ENCODE assay signal across 8 mouse cellular contexts in the genomic region with DNA sequence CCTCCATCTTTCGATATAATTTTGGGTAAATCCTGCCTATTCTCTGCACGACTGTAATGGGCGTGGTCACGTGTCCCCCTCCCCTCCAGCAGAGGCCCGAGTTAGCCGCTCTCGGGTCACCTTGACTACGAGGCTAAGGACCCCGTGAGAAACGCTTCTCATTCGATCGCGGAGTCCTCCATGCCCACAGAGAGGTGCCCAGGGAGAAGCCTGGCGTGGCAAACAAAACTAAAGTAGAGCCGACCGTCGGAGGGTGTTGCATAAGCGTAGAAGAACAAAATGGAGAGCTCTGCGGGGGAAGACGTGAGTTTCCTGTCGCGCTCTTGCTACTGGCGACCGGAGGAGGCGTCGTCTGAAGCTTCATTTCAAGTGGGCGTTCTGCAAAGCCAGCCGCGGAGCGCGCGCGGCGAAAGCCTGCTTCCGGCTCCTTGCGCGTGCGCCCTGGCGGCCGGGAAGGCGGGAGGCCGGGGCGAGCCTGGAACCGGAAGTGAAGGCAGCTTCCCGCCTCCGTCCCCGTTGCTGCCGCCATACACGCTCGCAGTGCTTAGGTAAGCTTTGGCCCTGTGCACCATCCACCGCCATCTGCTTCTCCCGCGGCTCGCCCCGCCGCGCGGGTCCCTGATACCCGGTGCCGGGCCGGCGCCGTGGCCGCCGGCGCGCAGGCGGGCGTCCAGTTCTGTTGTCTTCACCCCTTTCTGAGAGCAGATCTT. TPM values are rescaled to one million over a fixed set of nuclear protein-coding genes. Genes with fewer than 3 reads are reported as not detected.
A peak's percentile ranks its signal among the peaks of the same experiment; 100 is the strongest.
DNase-seq lines count a peak whose midpoint lies in the region; ATAC-seq and TF ChIP-seq lines count a peak whose summit lies in the region.

Ddx39b (plus strand) TSS at position 442 of the 710 bp plus-strand sequence.

- ATAC-seq in embryonic facial prominence, embryonic 13.5 days (ENCODE audit: insufficient number of reproducible peaks, insufficient read depth, low FRiP score, low TSS enrichment, low read depth) = peak; percentile 90
- ATAC-seq in limb, embryonic 12.5 days (ENCODE audit: insufficient number of reproducible peaks, insufficient read depth, low FRiP score, low TSS enrichment, low read depth) = peak; percentile 93
- ATAC-seq in midbrain, embryonic 15.5 days (replicated peaks) = peak; percentile 90

- no peaks in the 10 kb centered on the region for H3K9me3 ChIP-seq in embryonic facial prominence, embryonic 13.5 days
- H3K9me3 ChIP-seq in limb, embryonic 12.5 days = no peaks in the 10 kb centered on the region
- no peaks in the 10 kb centered on the region for H3K9me3 ChIP-seq in midbrain, embryonic 15.5 days

- peak within 1 kb of the TSS; percentile 100 for H3K9ac ChIP-seq in embryonic facial prominence, embryonic 13.5 days
- peak within 1 kb of the TSS; percentile 100 for H3K9ac ChIP-seq in limb, embryonic 12.5 days (replicated peaks)
- peak within 1 kb of the TSS; percentile 98 for H3K9ac ChIP-seq in midbrain, embryonic 15.5 days

- peaks cover 44% of the 10 kb centered on the region for H3K4me1 ChIP-seq in embryonic facial prominence, embryonic 13.5 days
- peaks cover 17% of the 10 kb centered on the region; the same call in 1 of the 2 replicates for H3K4me1 ChIP-seq in kidney, adult 2 months (ENCODE audit: control insufficient read depth, insufficient read depth, low read length)
- peaks cover 41% of the 10 kb centered on the region for H3K4me1 ChIP-seq in limb, embryonic 12.5 days (replicated peaks)
- peaks cover 48% of the 10 kb centered on the region for H3K4me1 ChIP-seq in midbrain, embryonic 15.5 days
- H3K4me1 ChIP-seq in spleen, adult 2 months (ENCODE audit: control insufficient read depth, insufficient read depth, insufficient read length) = peaks cover 7% of the 10 kb centered on the region; the same call in 1 of the 2 replicates

- H3K27ac ChIP-seq in embryonic facial prominence, embryonic 13.5 days = peak within 1 kb of the TSS; percentile 99
- peak within 1 kb of the TSS; percentile 100 for H3K27ac ChIP-seq in kidney, adult 2 months (ENCODE audit: insufficient read depth, low read depth, low read length)
- peak within 1 kb of the TSS; percentile 99 for H3K27ac ChIP-seq in limb, embryonic 12.5 days
- H3K27ac ChIP-seq in midbrain, embryonic 15.5 days = peak within 1 kb of the TSS; percentile 99
- H3K27ac ChIP-seq in spleen, adult 2 months (ENCODE audit: insufficient read depth, low read length) = peak within 1 kb of the TSS; percentile 100

- TF ChIP-seq CTCF in kidney, adult 2 months (conservative IDR thresholded peaks at IDR 0.05; ENCODE audit: insufficient read depth, insufficient read length, low read depth, low read length) = no peak
- TF ChIP-seq CTCF in spleen, adult 2 months (IDR thresholded peaks at IDR 0.05; ENCODE audit: extremely low read depth, insufficient read depth, insufficient read length, insufficient replicate concordance) = no peak

- H3K4me2 ChIP-seq in embryonic facial prominence, embryonic 13.5 days = peak within 1 kb of the TSS; percentile 94
- peak within 1 kb of the TSS; percentile 97 for H3K4me2 ChIP-seq in limb, embryonic 12.5 days
- peak within 1 kb of the TSS; percentile 82 for H3K4me2 ChIP-seq in midbrain, embryonic 15.5 days

- under 1% methylated on average over 69 of the region's 69 CpGs for WGBS in embryonic facial prominence, embryonic 13.5 days
- WGBS in kidney, adult 2 months = under 1% methylated on average over 69 of the region's 69 CpGs
- WGBS in limb, embryonic 12.5 days = 0% methylated on average over 69 of the region's 69 CpGs
- WGBS in midbrain, embryonic 15.5 days = 0% methylated on average over 69 of the region's 69 CpGs
- WGBS in spleen, adult 2 months = under 1% methylated on average over 69 of the region's 69 CpGs

- DNase-seq in 3134 (ENCODE audit: extremely low read depth, insufficient read length, low spot score) = peak; percentile 98
- peak; percentile 97 to 98 for DNase-seq in adrenal gland, postnatal 36 days
- peak; percentile 95 to 98 for DNase-seq in heart, adult 18-20 months
- DNase-seq in kidney, adult 2 months = peak; percentile 97
- peak; percentile 94 to 95 for DNase-seq in spleen, adult 2 months (ENCODE audit: low read depth in 1 of 2, low spot score in 2 of 2)

- TF ChIP-seq POLR2A in kidney, adult 2 months (IDR thresholded peaks at IDR 0.05; ENCODE audit: low read depth, low read length) = peak; percentile 85
- TF ChIP-seq POLR2A in spleen, adult 2 months (IDR thresholded peaks at IDR 0.05; ENCODE audit: low read depth, low read length) = peak; percentile 85

- H3K36me3 ChIP-seq in embryonic facial prominence, embryonic 13.5 days = peaks cover 40% of the 10 kb centered on the region
- peaks cover 5% of the 10 kb centered on the region for H3K36me3 ChIP-seq in kidney, adult 2 months (ENCODE audit: control insufficient read depth, insufficient read depth, low read length)
- H3K36me3 ChIP-seq in limb, embryonic 12.5 days = peaks cover 38% of the 10 kb centered on the region
- H3K36me3 ChIP-seq in midbrain, embryonic 15.5 days (replicated peaks) = peaks cover 23% of the 10 kb centered on the region
- peaks cover 22% of the 10 kb centered on the region for H3K36me3 ChIP-seq in spleen, adult 2 months (ENCODE audit: control insufficient read depth, insufficient read depth, low read length)

- no peaks in the 10 kb centered on the region for H3K27me3 ChIP-seq in embryonic facial prominence, embryonic 13.5 days
- H3K27me3 ChIP-seq in kidney, adult 2 months (replicated peaks; ENCODE audit: control insufficient read depth, insufficient read depth, low read length) = no peaks in the 10 kb centered on the region
- H3K27me3 ChIP-seq in limb, embryonic 12.5 days = no peaks in the 10 kb centered on the region
- H3K27me3 ChIP-seq in midbrain, embryonic 15.5 days (replicated peaks) = no peaks in the 10 kb centered on the region
- no peaks in the 10 kb centered on the region for H3K27me3 ChIP-seq in spleen, adult 2 months (ENCODE audit: control insufficient read depth, insufficient read depth, low read length)

- peak within 1 kb of the TSS; percentile 95 for H3K4me3 ChIP-seq in embryonic facial prominence, embryonic 13.5 days
- H3K4me3 ChIP-seq in kidney, adult 2 months (ENCODE audit: insufficient read depth, low read depth, low read length) = peak within 1 kb of the TSS; percentile 61
- H3K4me3 ChIP-seq in limb, embryonic 12.5 days (replicated peaks) = peak within 1 kb of the TSS; percentile 96
- peak within 1 kb of the TSS; percentile 98 for H3K4me3 ChIP-seq in midbrain, embryonic 15.5 days
- peak within 1 kb of the TSS; percentile 87 for H3K4me3 ChIP-seq in spleen, adult 2 months (ENCODE audit: extremely low read depth, insufficient read depth, insufficient read length)

RNA-seq across cellular contexts. Expression of gene Ddx39b, which starts in this region (rescaled TPM):
- 100 to 1,000 TPM; 199 to 225 TPM for total RNA-seq in adrenal gland, postnatal 36 days (2021)
- 498 and 543 TPM in 2 replicates for polyA plus RNA-seq in embryonic facial prominence, embryonic 13.5 days (2015; fragmentation: Nextera tagmentation; extraction: Ambion mirVana)
- total RNA-seq in heart, adult 18-20 months (2021) = 10 to 100 TPM; 77.3 to 83.1 TPM
- 203 and 206 TPM in 2 replicates for polyA plus RNA-seq in kidney, adult 2 months (2012; rRNA removed)
- polyA plus RNA-seq in limb, embryonic 12.5 days (2016; fragmentation: Nextera tagmentation; extraction: Ambion mirVana) = 620 and 638 TPM in 2 replicates
- 379 and 391 TPM in 2 replicates for polyA plus RNA-seq in midbrain, embryonic 15.5 days (2015; fragmentation: Nextera tagmentation; extraction: Ambion mirVana)
- polyA plus RNA-seq in spleen, adult 2 months (2012; rRNA removed) = 284 and 323 TPM in 2 replicates

Comparison
In these comparisons a context has a peak if more than half of its experiments do, and no peak if none do; other contexts are left out.
1. Peak in every context shown above with its lines: DNase-seq, ATAC-seq, H3K4me3 ChIP-seq and H3K27ac ChIP-seq.